Mouse (Mus musculus) brain, embryonic 14.5 days (tissue): ENCODE data around the gene Rnf31. TPM values are rescaled to one million over a fixed set of nuclear protein-coding genes. Genes with fewer than 3 reads are reported as not detected.
A peak's percentile ranks its signal among the peaks of the same experiment; 100 is the strongest.

ENCODE experiments used
- DNase-seq: peaks from one replicate; pipeline ENCODE4 v3.0.0-alpha.2; 2011; ENCODE audit warnings: low read depth
- CTCF ChIP-seq: fragments of 200-500 bp; IDR thresholded peaks from 2 replicates; pipeline ENCODE4 v1.5.1; 2012; ENCODE audit warnings: inconsistent platforms, mild to moderate bottlenecking, moderate library complexity, borderline replicate concordance; ENCODE audit not compliant: insufficient read depth, insufficient read length; ENCODE audit errors: extremely low read depth
- POLR2A ChIP-seq: fragments of 200-500 bp; IDR thresholded peaks from 2 replicates; pipeline ENCODE4 v1.6.1; 2012; ENCODE audit warnings: mild to moderate bottlenecking, inconsistent platforms, borderline replicate concordance; ENCODE audit not compliant: poor library complexity, insufficient read depth, insufficient read length, severe bottlenecking; ENCODE audit errors: extremely low read depth
- polyA plus RNA-seq: library from polyadenylated mRNA; depleted of rRNA; stranded (reverse); fragments of >200 nt; gene quantifications from 2 replicates; pipeline ENCODE4 v1.2.3, GENCODE M21; 2012; rRNA removed

The Rnf31 gene
- polyA plus RNA-seq, 1 experiment, result 30.4 TPM

GRCm38 (mm10) chr14:55644261-55644888 lies 52.9 kb downstream of the Rnf31 start:
- TF ChIP-seq POLR2A, result no peak

GRCm38 (mm10) chr14:55649884-55650283 lies 58.4 kb downstream of the Rnf31 start, which contains the start of gene Tssk4:
TSS of gene Tssk4 (plus strand) at chr14:55650184.
- no peak for TF ChIP-seq CTCF
- no peak for TF ChIP-seq POLR2A
- DNase-seq, result no peak

More at GRCm38 (mm10) chr14:55644261-55644888, 52.9 kb downstream of the Rnf31 start:
- peak; percentile 6 for DNase-seq

- TF ChIP-seq CTCF (no peak), POLR2A (no peak)
- DNase-seq, result no peak
These were observed 60.0 kb downstream of the Rnf31 start for GRCm38 (mm10) chr14:55651528-55651927.

Other genes starting within 250 kb of the Rnf31 start
- 16.0 and 25.6 TPM in 2 replicates for gene Dhrs4, start 113.0 kb upstream of the Rnf31 start, polyA plus RNA-seq
- 178 and 292 TPM in 2 replicates for gene Carmil3, start 101.1 kb upstream of the Rnf31 start, polyA plus RNA-seq
- gene Cpne6, start 81.3 kb upstream of the Rnf31 start, polyA plus RNA-seq, result 6.7 and 9.5 TPM in 2 replicates
- gene Nrl, start 66.7 kb upstream of the Rnf31 start, polyA plus RNA-seq, result 0.56 and 0.69 TPM in 2 replicates
- gene Pck2, start 51.4 kb upstream of the Rnf31 start, polyA plus RNA-seq, result 21.5 and 23.2 TPM in 2 replicates
- gene Dcaf11, start 31.7 kb upstream of the Rnf31 start, polyA plus RNA-seq, result 111 and 112 TPM in 2 replicates
- gene A730061H03Rik, start 31.3 kb upstream of the Rnf31 start, polyA plus RNA-seq, result 0.92 and 1.3 TPM in 2 replicates
- 0.19 and 0.38 TPM in 2 replicates for gene Fitm1, start 16.1 kb upstream of the Rnf31 start, polyA plus RNA-seq
- 94.1 and 98.3 TPM in 2 replicates for gene Psme1, start 13.6 kb upstream of the Rnf31 start, polyA plus RNA-seq
- gene Emc9, start 6.4 kb upstream of the Rnf31 start, polyA plus RNA-seq, result 14.5 and 20.9 TPM in 2 replicates
- 65.9 and 76.2 TPM in 2 replicates for gene Psme2, start 595 bp upstream of the Rnf31 start, polyA plus RNA-seq
- 23.5 and 26.2 TPM in 2 replicates for gene Irf9, start 11.9 kb downstream of the Rnf31 start, polyA plus RNA-seq
- gene Rec8, start 26.3 kb downstream of the Rnf31 start, polyA plus RNA-seq, result 15.9 and 18.4 TPM in 2 replicates
- gene Ipo4, start 44.2 kb downstream of the Rnf31 start, polyA plus RNA-seq, result 182 and 184 TPM in 2 replicates
- gene Gm49378, start 46.2 kb downstream of the Rnf31 start, polyA plus RNA-seq, result 8.4 and 8.8 TPM in 2 replicates
- 44.9 and 45.8 TPM in 2 replicates for gene Tm9sf1, start 52.1 kb downstream of the Rnf31 start, polyA plus RNA-seq
- gene Tssk4, start 58.5 kb downstream of the Rnf31 start, polyA plus RNA-seq, result 1.2 and 1.8 TPM in 2 replicates
- 45.8 and 51.0 TPM in 2 replicates for gene Mdp1, start 68.8 kb downstream of the Rnf31 start, polyA plus RNA-seq
- 32.8 and 41.3 TPM in 2 replicates for gene Gmpr2, start 80.2 kb downstream of the Rnf31 start, polyA plus RNA-seq
- 351 and 412 TPM in 2 replicates for gene Nedd8, start 80.4 kb downstream of the Rnf31 start, polyA plus RNA-seq
- gene Tinf2, start 90.1 kb downstream of the Rnf31 start, polyA plus RNA-seq, result 23.2 and 31.9 TPM in 2 replicates
- gene Tgm1, start 122.2 kb downstream of the Rnf31 start, polyA plus RNA-seq, result 0.96 and 1.2 TPM in 2 replicates
- 64.9 and 72.8 TPM in 2 replicates for gene Rabggta, start 130.6 kb downstream of the Rnf31 start, polyA plus RNA-seq
- 67.1 and 88.2 TPM in 2 replicates for gene Dhrs1, start 154.0 kb downstream of the Rnf31 start, polyA plus RNA-seq
- gene Nop9, start 154.0 kb downstream of the Rnf31 start, polyA plus RNA-seq, result 24.6 and 27.9 TPM in 2 replicates
- 0.60 and 0.76 TPM in 2 replicates for gene Cideb, start 166.8 kb downstream of the Rnf31 start, polyA plus RNA-seq
- gene Ltb4r2, start 169.7 kb downstream of the Rnf31 start, polyA plus RNA-seq, result 0.29 and 0.38 TPM in 2 replicates
- gene Ltb4r1, start 174.3 kb downstream of the Rnf31 start, polyA plus RNA-seq, result 0.45 and 0.71 TPM in 2 replicates
- 3.5 and 7.8 TPM in 2 replicates for gene Adcy4, start 192.4 kb downstream of the Rnf31 start, polyA plus RNA-seq
- gene Ripk3, start 197.2 kb downstream of the Rnf31 start, polyA plus RNA-seq, result 2.5 and 2.6 TPM in 2 replicates
- 22.3 and 26.2 TPM in 2 replicates for gene Nfatc4, start 231.4 kb downstream of the Rnf31 start, polyA plus RNA-seq